11 mouse cellular contexts compared by ENCODE assay signal in the genomic region with DNA sequence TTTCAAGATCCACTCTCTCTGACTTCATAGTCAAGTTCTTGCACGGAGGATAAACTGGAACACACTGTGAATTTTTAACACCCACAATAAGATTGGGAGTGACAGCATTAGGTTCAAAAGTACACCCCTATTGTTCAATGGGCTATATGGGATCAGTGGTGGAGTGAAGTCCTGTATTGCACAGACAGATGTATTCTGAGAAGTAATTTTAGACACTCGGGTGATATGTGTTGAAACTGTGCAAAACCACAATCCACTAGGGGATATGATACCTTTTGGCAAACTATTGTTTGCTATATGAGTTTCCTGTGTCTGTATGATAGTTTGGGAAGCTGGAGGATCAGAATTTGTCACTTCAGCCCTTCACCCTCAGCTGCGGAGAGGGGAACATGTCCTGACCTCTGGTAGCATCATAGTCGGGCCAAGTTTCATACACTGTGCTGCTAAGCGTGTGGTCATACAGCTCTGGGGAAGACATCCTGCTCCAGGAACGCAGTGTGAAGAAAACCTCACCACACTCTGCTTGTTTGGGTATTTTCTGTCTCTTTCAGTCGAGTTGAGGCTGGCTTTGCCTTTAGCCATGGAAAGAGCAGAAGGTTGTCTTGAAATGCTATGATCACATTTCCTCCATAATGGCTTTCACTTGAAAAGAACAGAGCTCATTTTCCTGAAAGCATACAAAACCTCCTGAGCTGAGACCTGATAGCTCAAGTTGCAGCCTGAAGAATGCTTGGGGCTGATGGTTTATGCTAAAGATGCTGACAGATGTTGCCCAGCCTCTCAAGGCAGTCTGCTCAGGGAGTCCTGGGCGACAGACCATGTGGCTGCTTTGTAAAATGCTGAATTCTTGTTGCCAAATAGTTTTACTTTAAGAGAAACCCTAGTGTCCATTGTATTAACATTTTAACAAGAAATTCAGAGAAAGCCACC.
DNase-seq lines count a peak whose midpoint lies in the region; ATAC-seq and TF ChIP-seq lines count a peak whose summit lies in the region.
"Had no signal": no experiment of that assay in that cellular context is flagged by ENCODE, and none has a peak within 500 bp of the region (broad histone marks: within the 10 kb centered on the region; RNA-seq: fewer than 3 reads in every experiment).

No protein-coding gene starts in this region.

- no peaks in the 10 kb centered on the region for H3K27me3 ChIP-seq in forebrain, embryonic 10.5 days (ENCODE audit: poor library complexity, severe bottlenecking)
- no peaks in the 10 kb centered on the region for H3K27me3 ChIP-seq in forebrain, embryonic 13.5 days
- no peaks in the 10 kb centered on the region for H3K27me3 ChIP-seq in lung, embryonic 15.5 days
- H3K27me3 ChIP-seq in heart, postnatal 0 days (ENCODE audit: control insufficient read depth, insufficient read depth, low read length): no peaks in the 10 kb centered on the region
- H3K27me3 ChIP-seq in stomach, embryonic 15.5 days (replicated peaks): no peaks in the 10 kb centered on the region

- H3K4me1 ChIP-seq in forebrain, embryonic 10.5 days: peaks cover 7% of the 10 kb centered on the region; the same call in 1 of the 2 replicates
- no peaks in the 10 kb centered on the region; the same call in 1 of the 2 replicates for H3K4me1 ChIP-seq in forebrain, embryonic 13.5 days
- peaks cover 37% of the 10 kb centered on the region for H3K4me1 ChIP-seq in lung, embryonic 15.5 days
- H3K4me1 ChIP-seq in heart, postnatal 0 days (ENCODE audit: control insufficient read depth, insufficient read depth): peaks cover 10% of the 10 kb centered on the region
- peaks cover 9% of the 10 kb centered on the region; the same call in 1 of the 2 replicates for H3K4me1 ChIP-seq in stomach, embryonic 15.5 days

- H3K9ac ChIP-seq in forebrain, embryonic 13.5 days: no peak overlapping the region
- no peak overlapping the region for H3K9ac ChIP-seq in lung, embryonic 15.5 days
- H3K9ac ChIP-seq in heart, postnatal 0 days (replicated peaks; ENCODE audit: low read depth, low read length): no peak overlapping the region
- H3K9ac ChIP-seq in stomach, embryonic 15.5 days: no peak overlapping the region

- H3K4me2 ChIP-seq in forebrain, embryonic 13.5 days: no peak overlapping the region
- H3K4me2 ChIP-seq in lung, embryonic 15.5 days: no peak overlapping the region
- H3K4me2 ChIP-seq in heart, postnatal 0 days (ENCODE audit: low read depth, low read length): no peak overlapping the region
- no peak overlapping the region for H3K4me2 ChIP-seq in stomach, embryonic 15.5 days

- no peak for TF ChIP-seq EP300 in heart, postnatal 0 days (IDR thresholded peaks at IDR 0.05; ENCODE audit: low read depth)

- no peak for TF ChIP-seq CTCF in heart, postnatal 0 days (IDR thresholded peaks at IDR 0.05; ENCODE audit: low read depth)

- H3K36me3 ChIP-seq in forebrain, embryonic 10.5 days (replicated peaks): no peaks in the 10 kb centered on the region
- H3K36me3 ChIP-seq in forebrain, embryonic 13.5 days (ENCODE audit: poor library complexity, severe bottlenecking): no peaks in the 10 kb centered on the region
- H3K36me3 ChIP-seq in lung, embryonic 15.5 days: no peaks in the 10 kb centered on the region
- no peaks in the 10 kb centered on the region for H3K36me3 ChIP-seq in heart, postnatal 0 days (replicated peaks; ENCODE audit: control insufficient read depth, insufficient read depth, low read length)
- H3K36me3 ChIP-seq in stomach, embryonic 15.5 days: no peaks in the 10 kb centered on the region

- H3K27ac ChIP-seq in forebrain, embryonic 10.5 days: peak overlapping the region; percentile 20
- H3K27ac ChIP-seq in forebrain, embryonic 13.5 days: no peak overlapping the region
- H3K27ac ChIP-seq in lung, embryonic 15.5 days: peak overlapping the region; percentile 62
- H3K27ac ChIP-seq in heart, postnatal 0 days (ENCODE audit: low read depth): peak overlapping the region; percentile 11; the same call in 1 of the 2 replicates
- peak overlapping the region; percentile 54; the same call in 1 of the 2 replicates for H3K27ac ChIP-seq in stomach, embryonic 15.5 days

- no peak for DNase-seq in forebrain, embryonic 10.5 days (ENCODE audit: extremely low spot score, low spot score)
- no peak for DNase-seq in lung, postnatal 10 days
- DNase-seq in heart, postnatal 0 days (ENCODE audit: low spot score): no peak
- DNase-seq in urinary bladder, adult 2 months (ENCODE audit: low spot score): no peak
- DNase-seq in gastrocnemius, adult 18-20 months (ENCODE audit: low spot score): no peak
- DNase-seq: cerebellum, postnatal 14 days; kidney, postnatal 14 days; spleen, adult 18-20 months had no signal

- ATAC-seq in forebrain, embryonic 13.5 days: no peak
- no peak for ATAC-seq in lung, embryonic 15.5 days (ENCODE audit: borderline replicate concordance, extremely low read depth, low FRiP score, low TSS enrichment)
- no peak; the same call in 1 of the 2 replicates for ATAC-seq in heart, postnatal 0 days (ENCODE audit: insufficient read depth, low read depth)
- ATAC-seq in stomach, embryonic 15.5 days (ENCODE audit: insufficient read depth, low FRiP score, low read depth): no peak

- no peaks in the 10 kb centered on the region for H3K9me3 ChIP-seq in forebrain, embryonic 10.5 days
- no peaks in the 10 kb centered on the region for H3K9me3 ChIP-seq in forebrain, embryonic 13.5 days (replicated peaks)
- no peaks in the 10 kb centered on the region for H3K9me3 ChIP-seq in lung, embryonic 15.5 days
- no peaks in the 10 kb centered on the region for H3K9me3 ChIP-seq in heart, postnatal 0 days (replicated peaks; ENCODE audit: control insufficient read depth, low read length)
- no peaks in the 10 kb centered on the region for H3K9me3 ChIP-seq in stomach, embryonic 15.5 days

- 76% methylated on average over 8 of the region's 8 CpGs for WGBS in forebrain, embryonic 10.5 days
- WGBS in forebrain, embryonic 13.5 days: 78% methylated on average over 8 of the region's 8 CpGs
- WGBS in lung, embryonic 15.5 days: 47% methylated on average over 8 of the region's 8 CpGs
- WGBS in heart, postnatal 0 days: 56% methylated on average over 8 of the region's 8 CpGs
- 53% methylated on average over 8 of the region's 8 CpGs for WGBS in stomach, embryonic 15.5 days

- no peak overlapping the region for H3K4me3 ChIP-seq in forebrain, embryonic 10.5 days
- H3K4me3 ChIP-seq in forebrain, embryonic 13.5 days: no peak overlapping the region
- H3K4me3 ChIP-seq in lung, embryonic 15.5 days: no peak overlapping the region
- no peak overlapping the region for H3K4me3 ChIP-seq in heart, postnatal 0 days (ENCODE audit: low read depth, low read length)
- no peak overlapping the region for H3K4me3 ChIP-seq in stomach, embryonic 15.5 days (replicated peaks)
